Mouse (Mus musculus): ENCODE measurements around the gene Pnp. TPM values are rescaled to one million over a fixed set of nuclear protein-coding genes. Genes with fewer than 3 reads are reported as not detected.
"Not testable (repeated sequence)": the region's sequence is repeated elsewhere in the genome, so short reads cannot be mapped to it uniquely, and the experiment has no call there.

The Pnp gene
- total RNA-seq, 1 experiment from 2014 or later, result 69.2 TPM

GRCm38 (mm10) chr14:51008781-51009180, 77.9 kb downstream of the Pnp start:
- no peak for ATAC-seq (ENCODE audit: extremely low read depth, insufficient number of reproducible peaks, low FRiP score, poor library complexity, severe bottlenecking)

DNA sequence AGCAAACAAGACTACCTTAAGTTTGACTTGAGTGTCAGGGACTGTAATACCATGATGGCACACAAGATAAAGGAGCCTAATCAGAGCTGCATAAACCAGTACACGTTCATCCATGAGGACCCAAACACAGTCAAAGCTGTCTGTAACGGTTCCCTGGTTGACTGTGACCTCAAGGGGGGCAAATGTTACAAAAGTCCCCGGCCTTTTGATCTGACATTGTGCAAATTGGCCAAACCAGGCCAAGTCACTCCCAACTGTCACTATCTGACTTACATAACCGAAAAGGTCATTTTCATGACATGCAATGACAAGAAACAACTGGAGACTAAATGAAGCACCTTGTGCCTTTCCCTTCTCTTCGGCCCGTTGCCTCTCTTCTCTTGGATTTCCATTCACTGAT, 78.7 kb downstream of the Pnp start:
- ATAC-seq (ENCODE audit: extremely low read depth, insufficient number of reproducible peaks, low FRiP score, poor library complexity, severe bottlenecking), result no peak

DNA sequence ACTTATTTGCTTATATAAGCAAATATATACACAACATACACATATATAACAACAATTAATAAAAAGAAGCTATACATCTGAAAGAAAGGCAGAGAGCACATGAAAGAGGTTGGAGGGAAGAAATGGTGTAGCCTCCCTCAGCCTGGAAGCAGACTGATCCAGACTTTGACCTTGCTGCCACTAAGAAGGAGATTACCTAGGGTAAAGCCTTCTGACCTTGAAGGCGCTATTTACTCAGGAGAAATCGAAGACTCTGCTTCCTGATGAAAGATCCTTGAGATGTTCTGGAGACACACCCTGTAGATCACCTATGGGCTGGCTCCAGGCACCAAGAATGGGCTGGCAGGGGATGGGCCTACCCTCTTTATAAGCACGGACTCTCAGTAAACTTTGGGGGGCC, 83.8 kb downstream of the Pnp start:
- not testable (repeated sequence) for ATAC-seq (ENCODE audit: extremely low read depth, insufficient number of reproducible peaks, low FRiP score, poor library complexity, severe bottlenecking)

Other genes starting within 250 kb of the Pnp start
- gene Olfr747, start 237.9 kb upstream of the Pnp start, total RNA-seq (2017), result not detected in 2 replicates
- not detected in 2 replicates for gene Olfr748, start 223.7 kb upstream of the Pnp start, total RNA-seq (2017)
- gene Olfr749, start 186.0 kb upstream of the Pnp start, total RNA-seq (2017), result not detected in 2 replicates
- gene Ttc5, start 145.6 kb upstream of the Pnp start, total RNA-seq (2017), result 60.6 and 73.4 TPM in 2 replicates
- gene Ccnb1ip1, start 123.3 kb upstream of the Pnp start, total RNA-seq (2017), result not detected in 2 replicates
- gene Parp2, start 123.2 kb upstream of the Pnp start, total RNA-seq (2017), result 79.5 and 95.5 TPM in 2 replicates
- gene Tep1, start 60.5 kb upstream of the Pnp start, total RNA-seq (2017), result 36.1 and 41.5 TPM in 2 replicates
- gene Klhl33, start 33.6 kb upstream of the Pnp start, total RNA-seq (2017), result not detected in 2 replicates
- 46.7 and 58.8 TPM in 2 replicates for gene Osgep, start 6.2 kb upstream of the Pnp start, total RNA-seq (2017)
- 12.3 and 23.3 TPM in 2 replicates for gene Apex1, start 6.1 kb upstream of the Pnp start, total RNA-seq (2017)
- 48.2 and 58.0 TPM in 2 replicates for gene Pip4p1, start 226 bp upstream of the Pnp start, total RNA-seq (2017)
- not detected in 2 replicates for gene Gm49342, start 13.4 kb downstream of the Pnp start, total RNA-seq (2017)
- gene Pnp2, start 24.9 kb downstream of the Pnp start, total RNA-seq (2017), result 1.4 TPM in 1 of 2 replicates, not detected in the other
- not detected in 2 replicates for gene Rnase10, start 76.7 kb downstream of the Pnp start, total RNA-seq (2017)
- gene Rnase9, start 110.8 kb downstream of the Pnp start, total RNA-seq (2017), result not detected in 2 replicates
- not detected in 2 replicates for gene Rnase11, start 119.1 kb downstream of the Pnp start, total RNA-seq (2017)
- 2.6 TPM in 1 of 2 replicates, not detected in the other for gene Rnase12, start 126.6 kb downstream of the Pnp start, total RNA-seq (2017)
- gene Olfr750, start 143.4 kb downstream of the Pnp start, total RNA-seq (2017), result not detected in 2 replicates
- gene Rnase4, start 160.0 kb downstream of the Pnp start, total RNA-seq (2017), result 2.0 and 2.1 TPM in 2 replicates
- 2.2 and 2.3 TPM in 2 replicates for gene Ang, start 160.1 kb downstream of the Pnp start, total RNA-seq (2017)
- not detected in 2 replicates for gene Eddm3b, start 183.3 kb downstream of the Pnp start, total RNA-seq (2017)
- 227 and 232 TPM in 2 replicates for gene Rnase6, start 192.8 kb downstream of the Pnp start, total RNA-seq (2017)
- not detected in 2 replicates for gene Rnase1, start 215.7 kb downstream of the Pnp start, total RNA-seq (2017)
- not detected in 2 replicates for gene Rnase2b, start 231.2 kb downstream of the Pnp start, total RNA-seq (2017)